Mouse (Mus musculus) heart, postnatal 0 days (tissue): Measurements from ENCODE around the gene Ube4b.
A peak's percentile ranks its signal among the peaks of the same experiment; 100 is the strongest.

ENCODE experiments used
- CTCF ChIP-seq: IDR thresholded peaks from 2 replicates; pipeline ENCODE4 v1.5.1; 2016; ENCODE audit warnings: antibody characterized with exemption, control low read depth, low read depth
- EP300 ChIP-seq: IDR thresholded peaks from 2 replicates; pipeline ENCODE4 v1.6.1; 2016; ENCODE audit warnings: antibody characterized with exemption, low read depth

DNA sequence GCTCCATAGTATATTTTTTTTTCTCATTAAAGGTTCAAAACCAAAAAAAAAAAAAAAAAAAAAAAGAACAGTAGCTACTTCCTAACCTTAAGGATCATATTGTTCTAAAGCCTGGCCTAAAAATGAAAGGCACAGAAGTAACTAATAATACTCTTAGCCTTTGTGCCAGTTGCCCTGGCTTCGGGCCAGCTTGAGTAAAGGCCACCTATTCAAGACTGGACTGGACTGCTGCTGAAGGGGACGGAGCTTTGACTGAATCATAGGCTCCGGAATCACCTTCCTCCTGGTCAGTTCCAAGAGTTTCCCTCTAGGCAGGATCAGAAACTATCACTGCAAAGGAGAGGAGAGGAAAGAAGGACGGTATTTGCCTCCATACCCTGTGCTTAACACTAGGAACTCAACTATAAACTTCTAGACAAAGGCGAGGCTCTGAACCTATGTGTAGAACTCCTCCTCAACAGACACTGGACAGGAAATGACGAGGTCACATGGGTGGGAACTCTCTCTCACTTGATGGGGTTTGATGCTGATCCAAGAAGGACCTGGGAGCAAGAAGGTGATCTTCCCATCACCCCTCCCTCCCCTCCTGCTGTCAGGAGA, 31.4 kb upstream of the Ube4b start:
- TF ChIP-seq CTCF (no peak), EP300 (peak; percentile 38; the same call in 1 of the 2 replicates)
